Mouse (Mus musculus) small intestine, adult 2 months (tissue): Measurements from ENCODE around the gene Abhd14a. TPM values are rescaled to one million over a fixed set of nuclear protein-coding genes. Genes with fewer than 3 reads are reported as not detected.

ENCODE experiments used
- H3K27ac ChIP-seq: fragments of 200-500 bp; 2 replicates; pipeline ENCODE4 v1.5.1; 2012; ENCODE audit warnings: low read depth, low read length, control low read depth, inconsistent platforms; ENCODE audit not compliant: insufficient read depth
- H3K27me3 ChIP-seq: fragments of 200-500 bp; 2 replicates; pipeline ENCODE4 v1.6.1; 2012; ENCODE audit warnings: mild to moderate bottlenecking, moderate library complexity, low read length, inconsistent platforms; ENCODE audit not compliant: control insufficient read depth, insufficient read depth
- H3K36me3 ChIP-seq: fragments of 200-500 bp; 2 replicates; pipeline ENCODE4 v1.6.1; 2012; ENCODE audit warnings: mild to moderate bottlenecking, low read length, control low read depth, inconsistent platforms; ENCODE audit not compliant: control insufficient read depth, insufficient read depth
- H3K4me1 ChIP-seq: fragments of 200-500 bp; 2 replicates; pipeline ENCODE4 v1.6.1; 2012; ENCODE audit warnings: low read length, inconsistent platforms, mixed read lengths; ENCODE audit not compliant: control insufficient read depth, insufficient read depth, insufficient read length
- H3K4me3 ChIP-seq: fragments of 200-500 bp; 2 replicates; pipeline ENCODE4 v1.5.1; 2012; ENCODE audit warnings: low read depth, mild to moderate bottlenecking, control low read depth, inconsistent platforms, low read length, moderate library complexity
- CTCF ChIP-seq: fragments of 200-500 bp; IDR thresholded peaks from 2 replicates; pipeline ENCODE4 v1.5.1; 2012; ENCODE audit warnings: low read depth, mild to moderate bottlenecking, control low read depth, inconsistent platforms, low read length, moderate library complexity, mixed read lengths; ENCODE audit not compliant: insufficient replicate concordance, insufficient read length; ENCODE audit errors: extremely low read depth
- POLR2A ChIP-seq: fragments of 200-500 bp; IDR thresholded peaks from 2 replicates; pipeline ENCODE4 v1.6.1; 2012; ENCODE audit warnings: low read depth, mild to moderate bottlenecking, control low read depth, inconsistent platforms, low read length, moderate library complexity
- WGBS: fragments of 180-500 bp; shearing (Covaris S2); methylation state at CpG from one replicate; pipeline ENCODE4 v1.1.7; 2018; 5-methylcytosine and 5-hydroxymethylcytosine counted together
- polyA plus RNA-seq: library from polyadenylated mRNA; depleted of rRNA; stranded (reverse); fragments of >200 nt; gene quantifications from 2 replicates; pipeline ENCODE4 v1.2.3, GENCODE M21; 2012

Abhd14a gene
- polyA plus RNA-seq, 1 experiment, result 28.9 TPM

DNA sequence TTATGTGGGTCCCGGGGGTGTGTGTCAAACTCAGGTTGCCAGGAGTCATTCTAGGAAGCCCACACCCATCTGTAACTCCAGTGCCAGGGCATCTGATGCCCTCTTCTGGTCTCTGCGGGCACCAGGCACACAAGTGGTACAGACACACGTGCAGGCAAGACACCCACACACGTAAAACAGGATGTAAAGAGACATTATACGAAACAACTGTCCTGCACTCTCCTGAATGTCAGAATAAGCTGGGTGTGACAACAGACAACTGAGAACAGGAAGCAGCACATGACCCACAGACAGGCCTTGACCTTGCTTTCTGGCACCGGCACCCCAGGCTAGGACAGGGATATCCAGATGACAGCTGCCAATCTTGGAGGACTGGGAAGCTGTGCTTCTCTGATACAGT is 21.8 kb upstream of the Abhd14a start:
- H3K27ac ChIP-seq, result no peak overlapping the region
- WGBS, result 59% methylated on average over 6 of the region's 6 CpGs

GRCm38 (mm10) chr9:106467746-106468145 is 20.3 kb upstream of the Abhd14a start:
- Histone ChIP-seq H3K4me1 (peaks cover 3% of the 10 kb centered on the region; the same call in 1 of the 2 replicates), H3K27ac (no peak overlapping the region), H3K36me3 (no peaks in the 10 kb centered on the region), H3K27me3 (peaks cover 12% of the 10 kb centered on the region), H3K4me3 (no peak overlapping the region)
- WGBS, result 89% methylated on average over 7 of the region's 7 CpGs
- TF ChIP-seq CTCF (no peak), POLR2A (no peak)

More for the DNA sequence above, 21.8 kb upstream of the Abhd14a start:
- H3K4me1 ChIP-seq, result peaks cover 4% of the 10 kb centered on the region
- H3K27me3 ChIP-seq, result peaks cover 8% of the 10 kb centered on the region
- no peak overlapping the region for H3K4me3 ChIP-seq
- H3K36me3 ChIP-seq, result no peaks in the 10 kb centered on the region
- TF ChIP-seq CTCF, result no peak
- no peak for TF ChIP-seq POLR2A

GRCm38 (mm10) chr9:106466721-106467120 is 19.2 kb upstream of the Abhd14a start:
- peaks cover 12% of the 10 kb centered on the region for H3K27me3 ChIP-seq
- no peak overlapping the region for H3K4me3 ChIP-seq
- TF ChIP-seq CTCF, result no peak
- no peaks in the 10 kb centered on the region for H3K36me3 ChIP-seq
- 62% methylated on average over 6 of the region's 6 CpGs for whole genome bisulfite sequencing
- H3K4me1 ChIP-seq, result peaks cover 2% of the 10 kb centered on the region; the same call in 1 of the 2 replicates
- H3K27ac ChIP-seq, result no peak overlapping the region

- WGBS, result 38% methylated on average over 26 of the region's 26 CpGs
- TF ChIP-seq CTCF, result no peak
- TF ChIP-seq POLR2A, result no peak
- H3K36me3 ChIP-seq, result no peaks in the 10 kb centered on the region
- no peaks in the 10 kb centered on the region; the same call in 1 of the 2 replicates for H3K4me1 ChIP-seq
- peak within 1 kb of the TSS; percentile 60 for H3K4me3 ChIP-seq
- no peak within 1 kb of the TSS for H3K27ac ChIP-seq
- H3K27me3 ChIP-seq, result peaks cover 12% of the 10 kb centered on the region
These were observed 18.2 kb upstream of the Abhd14a start, which contains the start of gene Gpr62 for GRCm38 (mm10) chr9:106465571-106466200. Gene Gpr62, minus strand, starts transcription at chr9:106465938.

DNA sequence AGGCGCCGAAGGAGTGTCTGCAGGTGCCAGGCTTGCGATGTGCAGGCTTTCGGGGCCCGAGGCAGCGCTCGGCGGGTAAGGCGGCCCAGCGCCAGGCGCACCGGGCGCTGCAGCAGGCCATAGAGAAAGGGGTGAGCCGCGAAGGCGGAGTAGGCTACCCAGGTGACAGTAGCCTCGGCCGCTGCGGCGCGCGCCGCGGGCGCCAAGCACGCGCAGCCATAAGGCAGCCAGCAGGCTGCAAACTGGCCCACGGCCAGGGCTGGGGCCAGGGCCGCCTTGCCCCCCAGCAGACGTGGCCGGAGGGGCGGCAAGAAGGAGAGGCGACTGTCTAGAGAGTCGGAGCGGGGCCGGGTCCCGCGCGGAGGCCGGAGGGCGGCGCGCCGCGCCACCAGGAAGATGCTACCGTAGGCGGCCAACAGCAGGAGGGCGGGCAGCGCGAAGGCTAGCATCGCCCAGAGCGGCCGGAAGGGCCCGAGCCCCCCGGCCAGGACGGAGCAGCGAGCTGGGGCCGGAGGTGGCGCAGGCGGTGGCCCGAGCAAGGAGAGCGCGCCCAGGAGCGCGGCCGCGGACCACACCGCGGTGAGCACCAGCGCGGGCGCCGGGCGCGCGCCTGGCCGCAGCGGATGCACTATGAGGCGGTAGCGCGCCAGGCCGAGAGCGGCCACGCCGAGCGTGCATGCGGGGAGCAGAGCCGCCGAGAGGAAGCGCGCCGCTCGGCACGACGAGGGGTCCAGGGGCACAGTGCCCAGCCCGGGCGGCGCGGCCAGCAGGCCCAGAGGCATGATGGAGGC is 17.5 kb upstream of the Abhd14a start:
- Histone ChIP-seq H3K27ac (no peak overlapping the region), H3K4me1 (no peaks in the 10 kb centered on the region; the same call in 1 of the 2 replicates), H3K27me3 (peaks cover 12% of the 10 kb centered on the region), H3K4me3 (peak overlapping the region; percentile 60), H3K36me3 (no peaks in the 10 kb centered on the region)
- TF ChIP-seq CTCF (no peak), POLR2A (no peak)
- 3% methylated on average over 99 of the region's 99 CpGs for WGBS

- Histone ChIP-seq H3K36me3 (no peaks in the 10 kb centered on the region), H3K27me3 (peaks cover 12% of the 10 kb centered on the region), H3K4me1 (no peaks in the 10 kb centered on the region; the same call in 1 of the 2 replicates), H3K4me3 (no peak overlapping the region), H3K27ac (no peak overlapping the region)
- 94% methylated on average over 21 of the region's 21 CpGs for WGBS
- TF ChIP-seq POLR2A, result no peak
- no peak for TF ChIP-seq CTCF
These were observed 15.9 kb upstream of the Abhd14a start for GRCm38 (mm10) chr9:106463122-106464063.
